Mouse (Mus musculus): ENCODE data around the gene 1700019N19Rik.

- TF ChIP-seq CTCF (IDR thresholded peaks at IDR 0.05; ENCODE audit: low read depth) (no peak), EP300 (IDR thresholded peaks at IDR 0.05; ENCODE audit: low read depth) (no peak)
Observed at GRCm38 (mm10) chr19:58742711-58743110, 51.5 kb downstream of the 1700019N19Rik start.
